Mouse (Mus musculus) MEL (cell line): ENCODE measurements at regions not wholly inside any gene's neighbourhood (a gene's known extent, or its start where the extent isn't known, plus 50 kb on each side); places are given as distances from the start of the nearest gene placed in this dataset.

Experiments
- BHLHE40 ChIP-seq: IDR thresholded peaks from 2 replicates; pipeline ENCODE4 v1.6.1; 2012; ENCODE audit warnings: low read depth, mild to moderate bottlenecking, inconsistent platforms, low read length, improper control_type of control experiment, borderline replicate concordance
- CTCF ChIP-seq, 3 experiments: IDR thresholded peaks in 2 of 3; conservative IDR thresholded peaks in 1 of 3; 2 replicates each; pipeline ENCODE4 v1.5.1; 2011 to 2012; ENCODE audit warnings: low read length in 3 of 3, low read depth in 2 of 3, mild to moderate bottlenecking in 2 of 3, improper control_type of control experiment in 1 of 3, inconsistent platforms in 1 of 3, mixed read lengths in 1 of 3, moderate library complexity in 1 of 3; ENCODE audit not compliant: control insufficient read depth in 1 of 3, insufficient read depth in 1 of 3, poor library complexity in 1 of 3, severe bottlenecking in 1 of 3
- E2F4 ChIP-seq: IDR thresholded peaks from 2 replicates; pipeline ENCODE4 v1.6.1; 2011; ENCODE audit warnings: low read depth, low read length, improper control_type of control experiment, borderline replicate concordance
- ELF1 ChIP-seq: IDR thresholded peaks from 2 replicates; pipeline ENCODE4 v1.6.1; 2014; ENCODE audit warnings: low read depth, mild to moderate bottlenecking, inconsistent platforms, low read length, improper control_type of control experiment, moderate library complexity
- EP300 ChIP-seq, 2 experiments: IDR thresholded peaks; 2 replicates each; pipeline ENCODE4 v1.6.1; 2011; ENCODE audit warnings: improper control_type of control experiment in 2 of 2, low read length in 2 of 2, low read depth in 1 of 2, mild to moderate bottlenecking in 1 of 2
- MAX ChIP-seq: IDR thresholded peaks from 2 replicates; pipeline ENCODE4 v1.6.1; 2011; ENCODE audit warnings: low read length, improper control_type of control experiment
- POLR2A ChIP-seq, 2 experiments: IDR thresholded peaks; 2 replicates each; pipeline ENCODE4 v1.6.1; 2011 to 2012; ENCODE audit warnings: low read length in 2 of 2, mild to moderate bottlenecking in 2 of 2, control low read depth in 1 of 2, improper control_type of control experiment in 1 of 2, low read depth in 1 of 2, moderate library complexity in 1 of 2; ENCODE audit not compliant: control insufficient read depth in 1 of 2, insufficient read depth in 1 of 2, poor library complexity in 1 of 2
- ZC3H11A ChIP-seq: IDR thresholded peaks from 2 replicates; pipeline ENCODE4 v1.6.1; 2012; ENCODE audit warnings: low read depth, mild to moderate bottlenecking, inconsistent platforms, low read length, improper control_type of control experiment
- ZNF384 ChIP-seq: IDR thresholded peaks from 2 replicates; pipeline ENCODE4 v1.6.1; 2012; ENCODE audit warnings: low read depth, mild to moderate bottlenecking, inconsistent platforms, low read length, improper control_type of control experiment

DNA sequence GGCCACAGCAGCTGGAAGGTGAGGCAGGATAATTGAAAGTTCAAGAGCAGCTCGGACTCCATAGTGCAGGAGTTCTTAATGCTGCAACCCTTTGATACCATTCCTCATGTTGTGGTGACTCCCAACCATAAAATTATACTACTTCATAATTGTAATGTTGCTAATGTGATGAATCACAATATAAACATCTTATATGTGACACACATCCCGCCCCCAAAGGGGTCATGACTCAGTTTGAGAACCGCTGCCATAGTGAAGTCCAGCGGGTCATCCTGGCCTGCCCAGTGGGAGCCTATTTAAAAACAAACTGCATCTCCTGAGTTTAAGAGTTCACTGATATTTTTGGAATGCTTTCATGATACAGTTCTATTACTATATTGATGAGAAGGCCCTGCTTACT lies 97.7 kb upstream of the Acsl4 start:
- TF ChIP-seq ZC3H11A (no peak), POLR2A (IDR thresholded peaks at IDR 0.05; ENCODE audit: control insufficient read depth in 1 of 2, insufficient read depth in 1 of 2, low read depth in 1 of 2, low read length in 2 of 2, poor library complexity in 1 of 2) (no peak), MAX (no peak), EP300 (IDR thresholded peaks at IDR 0.05; ENCODE audit: low read depth in 1 of 2, low read length in 2 of 2) (no peak), BHLHE40 (no peak), ZNF384 (no peak), E2F4 (no peak), CTCF (IDR thresholded peaks at IDR 0.05 in 2 of 3, conservative IDR thresholded peaks at IDR 0.05 in 1 of 3; ENCODE audit: control insufficient read depth in 1 of 3, insufficient read depth in 1 of 3, low read depth in 2 of 3, low read length in 3 of 3, poor library complexity in 1 of 3, severe bottlenecking in 1 of 3) (no peak), ELF1 (no peak)
